Mouse (Mus musculus) G1E (cell line): ENCODE measurements around the gene Rsbn1l.

ENCODE experiments used
- CTCF ChIP-seq: IDR thresholded peaks from 2 replicates; pipeline ENCODE4 v1.5.1; 2012; ENCODE audit warnings: low read depth, low read length, inconsistent platforms, mixed read lengths
- GATA1 ChIP-seq: IDR thresholded peaks from 2 replicates; pipeline ENCODE4 v1.6.1; 2012; ENCODE audit warnings: borderline replicate concordance, low read length, inconsistent platforms, mixed read lengths
- GATA2 ChIP-seq: IDR thresholded peaks from 2 replicates; pipeline ENCODE4 v1.6.1; 2012; ENCODE audit warnings: low read depth, low read length, inconsistent platforms, borderline replicate concordance
- TAL1 ChIP-seq: conservative IDR thresholded peaks from 2 replicates; pipeline ENCODE4 v1.6.1; 2012; ENCODE audit warnings: low read depth, low read length, inconsistent platforms, mixed read lengths

GRCm38 (mm10) chr5:20950516-20950854, 5.7 kb downstream of the Rsbn1l start:
- TF ChIP-seq CTCF (no peak), TAL1 (no peak), GATA1 (no peak), GATA2 (no peak)
